Mouse (Mus musculus): ENCODE measurements at regions not wholly inside any gene's neighbourhood (a gene's known extent, or its start where the extent isn't known, plus 50 kb on each side); places are given as distances from the start of the nearest gene placed in this dataset.

DNA sequence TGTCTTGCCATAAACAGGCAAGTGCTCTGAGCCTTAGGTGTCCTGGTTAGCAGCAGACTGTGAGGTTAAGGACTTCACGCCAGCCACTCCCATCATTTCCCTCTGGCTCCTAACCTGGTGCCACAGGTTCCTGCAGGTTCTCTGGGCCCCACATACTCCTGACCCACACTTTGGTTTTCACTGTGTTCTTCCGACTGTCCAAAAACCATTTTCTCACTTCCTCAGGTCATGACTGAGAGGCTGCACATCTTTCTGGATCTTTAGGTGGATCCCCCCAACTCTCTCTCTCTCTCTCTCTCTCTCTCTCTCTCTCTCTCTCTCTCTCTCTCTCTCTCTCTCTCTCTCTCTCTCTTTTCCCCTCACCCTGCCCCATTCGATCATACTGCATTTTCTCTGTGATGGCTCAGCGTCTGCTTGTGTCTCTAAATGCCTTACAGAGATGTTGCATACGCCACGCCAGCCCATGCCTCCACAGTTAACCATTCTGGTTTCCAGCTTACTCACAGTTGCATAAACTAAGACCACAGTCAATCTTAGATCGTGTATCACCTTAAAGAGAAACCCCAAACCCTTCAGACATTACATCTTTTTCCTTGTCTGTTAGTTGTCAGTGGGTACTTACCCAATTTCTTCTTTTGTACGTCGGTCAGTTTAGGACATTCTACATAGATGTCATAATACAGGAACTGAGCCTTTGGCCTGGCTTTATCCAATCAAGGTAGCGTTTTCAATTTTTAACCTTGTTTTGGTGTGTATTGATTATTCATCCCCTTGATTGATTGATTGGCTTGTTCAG lies 112.0 kb upstream of the Zfp217 start:
- DNase-seq (ENCODE audit: low spot score in 2 of 2), result no peak

DNA sequence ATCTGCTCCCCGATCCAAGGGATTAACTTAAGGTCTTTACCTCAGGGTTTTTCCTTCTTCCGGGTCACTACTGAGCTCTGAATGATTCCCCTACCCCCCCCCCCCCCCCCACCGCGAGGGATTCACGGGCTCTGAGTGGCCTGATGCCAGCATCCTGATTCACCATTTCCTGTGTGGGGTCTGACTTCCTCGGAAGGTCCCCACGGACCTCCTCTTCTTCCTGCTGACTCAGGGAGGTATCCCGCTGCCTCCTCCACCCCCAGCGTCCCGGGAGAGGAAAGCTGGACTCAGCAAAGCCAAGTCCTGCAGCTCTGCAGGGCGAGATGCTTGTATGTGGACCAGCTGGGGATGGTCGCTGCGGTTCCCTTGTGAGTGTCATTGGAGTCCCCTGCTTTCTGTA lies 110.5 kb upstream of the Zfp217 start:
- no peak for DNase-seq (ENCODE audit: low spot score in 2 of 2)

DNA sequence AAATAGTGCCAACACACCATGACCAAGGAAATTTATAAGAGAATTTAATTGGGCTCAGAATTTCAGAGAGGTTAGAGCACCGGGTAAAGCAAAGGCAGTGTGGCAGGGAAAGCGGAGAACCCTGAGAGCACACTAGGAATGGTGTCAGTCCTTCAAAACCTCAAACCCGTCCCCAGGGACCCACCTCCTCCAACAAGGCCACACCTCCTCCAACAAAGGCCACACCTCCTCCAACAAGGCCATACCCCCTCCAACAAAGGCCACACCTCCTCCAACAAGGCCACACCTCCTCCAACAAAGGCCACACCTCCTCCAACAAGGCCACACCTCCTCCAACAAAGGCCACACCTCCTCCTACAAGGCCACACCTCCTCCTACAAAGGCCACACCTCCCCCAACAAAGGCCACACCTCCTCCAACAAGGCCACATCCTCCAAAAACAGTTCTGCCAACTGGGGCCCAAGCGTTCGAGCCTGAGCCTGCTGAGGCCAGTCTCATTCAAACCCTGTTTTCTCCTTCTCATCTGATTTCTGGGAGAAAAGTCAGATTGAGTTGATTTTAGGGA lies 109.8 kb upstream of the Zfp217 start:
- DNase-seq (ENCODE audit: low spot score in 2 of 2), result no peak

DNA sequence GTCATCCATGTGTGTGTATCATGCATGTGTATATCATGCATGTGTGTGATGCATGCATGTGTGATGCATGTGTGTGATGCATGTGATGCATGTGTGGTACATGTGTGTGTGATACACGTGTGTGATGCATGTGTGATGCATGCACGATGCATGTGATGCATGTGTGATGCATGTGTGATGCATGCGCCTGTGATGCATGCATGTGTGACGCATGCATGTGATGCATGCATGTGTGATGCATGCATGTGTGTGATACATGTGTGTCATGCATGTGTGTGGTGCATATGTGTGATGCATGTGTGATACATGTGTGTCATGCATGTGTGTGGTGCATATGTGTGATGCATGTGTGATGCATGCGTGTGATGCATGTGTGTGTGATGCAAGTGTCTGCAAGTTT lies 108.1 kb upstream of the Zfp217 start:
- no peak for DNase-seq (ENCODE audit: low spot score in 2 of 2)

DNA sequence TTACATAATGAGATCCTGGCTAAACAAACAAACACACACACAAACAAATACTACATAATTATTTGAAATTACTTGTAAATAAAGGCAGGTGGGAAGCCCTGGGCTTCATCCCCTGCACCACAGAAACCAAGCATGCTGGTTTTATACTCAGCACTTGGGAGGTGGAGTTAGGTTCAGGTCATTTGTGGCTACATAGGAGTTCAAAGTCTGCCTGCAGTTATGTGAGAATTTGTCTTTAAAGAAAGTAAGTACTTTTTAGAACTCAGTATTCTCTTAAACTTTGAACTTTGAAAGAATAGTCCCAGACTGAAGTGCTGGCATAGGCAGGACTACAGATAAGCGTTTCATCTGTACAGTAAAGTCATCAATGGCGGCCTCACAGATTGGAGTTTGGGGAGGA lies 107.6 kb upstream of the Zfp217 start:
- no peak for DNase-seq (ENCODE audit: low spot score in 2 of 2)

DNA sequence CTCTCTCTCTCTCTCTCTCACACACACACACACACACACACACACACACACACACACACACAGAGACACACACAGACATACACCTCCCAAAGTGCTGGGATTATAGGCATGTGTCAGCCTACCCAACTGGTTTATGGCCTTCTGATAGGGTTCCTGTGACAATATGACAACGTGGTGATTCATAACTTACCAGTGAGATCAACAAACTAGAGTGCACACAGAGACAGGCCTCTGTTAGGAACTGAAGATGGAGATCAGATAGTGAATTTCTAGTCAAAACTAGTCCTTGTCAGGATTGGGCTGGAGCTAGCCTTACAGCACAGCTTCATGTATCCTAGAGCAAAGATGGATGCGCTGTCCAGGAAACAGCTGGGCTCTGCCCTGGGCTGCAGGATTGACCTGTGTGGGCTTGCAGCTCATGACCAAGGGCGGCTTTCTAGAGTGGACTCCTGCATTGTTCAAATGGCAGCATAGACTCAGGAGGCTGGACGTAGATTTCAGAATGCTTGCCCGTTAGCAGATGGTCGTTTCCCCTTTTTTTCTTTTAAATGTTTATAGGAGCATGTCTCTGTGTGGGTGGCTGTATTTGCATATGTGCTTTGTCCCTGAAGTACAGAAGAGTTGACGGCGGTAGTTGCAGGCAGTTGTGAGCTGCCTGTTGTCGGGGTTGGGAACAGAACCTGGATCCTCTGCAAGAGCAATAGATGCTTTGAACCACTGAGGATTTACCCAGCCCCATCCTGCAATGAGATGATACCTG lies 106.0 kb upstream of the Zfp217 start:
- DNase-seq (ENCODE audit: low spot score in 2 of 2), result no peak

DNA sequence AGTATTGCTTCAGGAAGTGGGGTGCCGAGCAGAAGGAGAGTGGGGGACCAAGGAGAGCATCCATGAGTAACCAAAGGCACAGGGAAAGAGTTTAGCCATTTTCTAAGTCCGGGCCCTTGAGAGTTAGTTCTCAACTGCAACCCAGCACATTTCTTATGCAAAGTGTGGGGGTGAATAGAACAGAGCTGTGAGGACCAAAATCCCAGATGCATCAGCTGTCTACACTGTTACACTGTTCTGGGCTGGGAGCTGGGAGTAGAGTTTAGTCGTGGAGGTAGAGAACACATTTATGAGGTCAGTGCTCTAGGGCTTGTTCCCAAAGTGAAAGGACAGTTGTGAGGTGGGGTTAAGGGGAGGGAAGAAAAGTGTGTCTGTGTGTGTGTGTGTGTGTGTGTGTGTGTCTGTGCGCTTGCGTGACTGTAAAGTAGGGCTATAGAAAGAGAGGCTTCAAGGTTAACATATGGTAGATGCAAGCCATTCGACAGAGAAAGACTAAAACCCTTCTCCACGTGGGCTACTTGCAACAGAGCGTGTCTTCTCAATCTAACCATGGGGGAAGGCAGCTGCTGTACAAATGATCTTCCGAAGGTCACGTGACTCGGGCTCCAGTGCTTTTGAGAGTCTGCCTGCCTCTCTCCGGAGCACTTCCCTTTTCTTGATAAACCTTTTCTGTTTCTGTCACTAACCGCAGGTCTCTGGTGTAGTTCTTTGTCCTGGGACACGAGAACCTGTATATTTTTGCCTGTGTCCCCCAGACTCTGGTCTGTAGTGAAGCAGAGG lies 104.5 kb upstream of the Zfp217 start:
- DNase-seq (ENCODE audit: low spot score in 2 of 2), result no peak

DNA sequence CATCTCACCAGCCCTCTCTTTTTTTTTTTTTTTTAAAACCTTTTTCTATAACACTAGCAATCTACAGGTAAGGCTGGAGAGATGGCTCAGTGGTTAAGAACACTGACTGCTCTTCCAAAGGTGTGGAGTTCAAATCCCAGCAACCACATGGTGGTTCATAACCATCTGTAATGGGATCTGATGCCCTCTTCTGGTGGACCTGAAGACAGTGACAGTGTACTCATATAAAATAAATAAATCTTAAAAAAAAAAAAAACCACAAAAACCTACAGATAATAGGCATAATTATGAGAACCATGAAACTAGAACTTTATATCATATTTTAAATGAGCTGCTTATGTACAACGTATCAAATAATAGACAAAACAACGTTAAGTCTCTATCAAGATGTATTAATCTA lies 102.8 kb upstream of the Zfp217 start:
- no peak for DNase-seq (ENCODE audit: low spot score in 2 of 2)

DNA sequence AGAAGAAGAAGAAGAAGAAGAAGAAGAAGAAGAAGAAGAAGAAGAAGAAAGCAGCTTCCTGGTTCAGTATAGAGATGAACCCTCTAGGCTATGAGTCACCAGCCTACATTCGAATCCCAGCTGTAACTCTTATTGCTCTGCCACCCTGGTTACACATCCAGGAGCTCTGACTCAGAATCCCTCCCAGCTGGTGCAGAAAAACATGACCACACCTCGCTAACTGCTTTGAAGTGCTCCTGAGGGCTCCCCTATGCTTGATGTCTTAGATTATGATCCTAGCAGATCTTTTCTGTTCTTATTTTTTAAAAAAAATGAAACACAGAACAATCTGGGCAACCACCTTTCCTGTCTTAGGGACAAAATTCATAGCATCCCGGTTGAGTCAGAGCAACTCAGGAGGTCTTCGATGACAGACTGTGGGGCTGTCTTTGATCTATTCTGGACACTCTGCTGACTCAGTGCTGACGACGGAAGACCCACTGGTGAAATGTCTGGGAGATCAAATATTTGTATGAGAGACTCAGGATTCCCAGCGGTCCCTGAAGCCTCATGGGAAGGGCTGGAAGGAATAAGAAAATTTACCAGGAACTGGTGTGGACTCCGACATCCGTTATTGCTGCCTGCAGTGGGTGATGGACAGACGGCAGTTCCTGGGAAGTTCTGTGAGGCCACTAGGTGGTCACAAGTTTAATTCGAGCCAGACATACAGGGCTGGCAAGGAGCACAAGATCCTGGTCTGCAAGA lies 100.0 kb upstream of the Zfp217 start:
- DNase-seq (ENCODE audit: low spot score in 2 of 2), result no peak

DNA sequence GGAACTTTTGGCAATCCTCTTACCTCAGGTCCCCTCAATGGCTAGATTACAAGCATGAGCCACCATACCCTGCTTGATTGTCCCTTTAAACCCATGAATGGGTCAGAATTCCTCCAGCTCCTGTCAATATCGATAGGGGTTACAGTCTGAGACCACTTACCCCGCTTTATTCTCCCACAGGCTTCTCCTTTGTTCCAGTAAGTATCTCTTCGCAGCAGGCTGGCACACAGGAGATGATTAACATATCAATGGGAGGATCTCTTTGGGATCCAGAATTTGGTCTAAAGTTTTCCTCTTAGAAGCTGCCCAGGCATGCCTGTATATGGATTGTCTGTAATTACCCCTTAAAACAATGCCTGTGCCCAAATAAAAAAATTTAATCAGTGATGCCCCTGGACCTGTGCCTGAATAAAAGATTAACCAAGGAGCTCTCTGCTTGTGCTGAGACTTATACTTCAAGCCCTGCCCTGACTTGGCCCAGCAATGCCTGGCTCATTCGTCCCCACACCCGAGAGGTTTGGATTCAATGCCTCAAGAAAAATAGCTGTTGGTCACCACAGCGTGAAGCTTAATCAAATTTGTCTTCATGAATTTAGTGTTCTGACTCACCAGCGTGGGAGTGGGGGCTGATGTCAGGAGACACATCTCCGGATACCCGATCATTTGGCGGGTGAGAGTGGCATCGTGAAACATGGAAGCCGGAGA lies 97.9 kb upstream of the Zfp217 start:
- DNase-seq (ENCODE audit: low spot score in 2 of 2), result no peak

DNA sequence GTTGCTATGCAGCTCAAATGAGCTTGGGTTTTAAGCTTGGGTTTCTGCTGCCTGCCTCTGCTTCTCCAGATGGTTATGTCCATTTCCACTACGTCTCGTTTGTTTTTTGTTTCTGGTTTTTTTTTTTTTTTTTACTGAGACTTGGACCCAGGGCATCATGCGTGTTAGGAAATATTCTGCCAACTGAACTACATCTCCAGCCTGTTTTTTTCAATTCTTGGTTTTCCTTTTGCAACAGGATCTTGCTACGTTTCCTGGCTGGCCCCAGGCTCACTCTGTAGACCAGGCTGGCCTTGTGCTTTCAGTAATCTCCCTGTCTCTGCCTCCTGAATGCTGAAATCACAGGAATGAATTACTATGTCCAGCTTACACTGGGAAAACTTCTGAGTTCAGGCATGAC lies 96.2 kb upstream of the Zfp217 start:
- no peak for DNase-seq (ENCODE audit: low spot score in 2 of 2)

DNA sequence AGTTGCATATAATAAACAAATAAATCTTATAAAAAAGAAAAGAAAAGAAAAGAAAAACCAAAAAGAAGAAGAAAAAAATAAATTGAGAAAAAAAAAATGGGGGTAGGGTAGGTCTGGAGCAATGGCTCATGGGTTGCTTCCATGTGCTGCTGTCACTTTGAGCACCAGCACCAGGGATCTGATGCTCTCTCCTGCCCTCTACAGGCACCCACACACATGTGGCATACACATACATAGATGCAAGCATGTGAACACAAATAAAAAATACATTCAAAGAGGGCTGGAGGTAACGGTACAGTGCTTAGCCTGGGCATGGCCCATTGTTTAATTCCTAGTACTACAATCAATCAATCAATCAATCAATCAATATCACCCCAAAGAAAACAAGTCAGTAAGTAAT lies 90.1 kb upstream of the Zfp217 start:
- no peak for DNase-seq (ENCODE audit: low spot score in 2 of 2)

DNA sequence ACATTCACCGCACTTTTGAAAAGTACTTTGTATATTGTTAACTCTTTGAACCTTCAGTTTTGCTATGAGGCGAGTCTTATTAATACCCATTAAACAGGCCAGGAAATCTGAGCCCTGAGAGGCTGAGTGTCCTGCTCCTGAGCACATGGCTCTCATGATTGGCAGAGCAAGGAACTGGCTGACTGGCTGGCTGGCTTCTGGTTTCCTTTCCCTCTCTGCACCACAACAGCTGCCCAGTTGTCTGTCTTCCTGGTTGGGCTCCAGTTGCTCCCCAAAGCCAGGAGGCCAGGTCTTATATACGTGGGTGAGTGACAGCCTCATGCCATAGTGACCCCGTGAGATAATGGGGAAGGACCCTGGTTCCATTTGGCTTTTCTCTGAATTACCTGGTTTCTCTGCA lies 85.5 kb upstream of the Zfp217 start:
- DNase-seq (ENCODE audit: low spot score in 2 of 2), result no peak

DNA sequence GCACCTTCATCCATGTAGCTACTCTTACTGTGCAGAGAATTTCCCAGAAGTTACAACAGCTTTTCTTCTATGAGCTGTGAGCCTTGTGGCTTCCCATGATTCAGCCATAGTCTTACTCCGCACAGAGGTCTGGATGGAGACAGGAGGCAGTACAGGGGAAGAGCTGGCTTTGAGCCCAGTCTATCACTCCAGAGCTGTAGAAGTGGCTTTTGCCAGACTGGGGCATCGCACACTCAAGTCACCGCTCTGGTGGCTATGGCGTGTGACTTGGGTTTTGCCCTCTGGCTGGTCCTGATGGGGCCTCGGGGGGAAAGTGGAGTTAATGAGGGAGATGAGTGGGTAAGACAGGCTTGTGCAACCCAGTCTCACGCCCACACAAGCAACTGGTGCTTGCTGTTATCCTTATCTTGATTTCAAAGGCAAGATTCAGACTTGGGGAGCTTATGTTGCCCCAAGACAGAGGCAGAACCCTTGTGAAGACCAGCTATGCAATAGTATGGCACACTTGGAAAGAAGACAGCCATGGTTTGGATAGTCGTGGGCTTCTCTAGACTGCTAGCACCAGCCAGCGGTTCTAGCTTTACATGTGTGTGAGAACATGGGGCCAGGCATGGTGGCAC lies 81.7 kb upstream of the Zfp217 start:
- DNase-seq (ENCODE audit: low spot score in 2 of 2), result no peak

DNA sequence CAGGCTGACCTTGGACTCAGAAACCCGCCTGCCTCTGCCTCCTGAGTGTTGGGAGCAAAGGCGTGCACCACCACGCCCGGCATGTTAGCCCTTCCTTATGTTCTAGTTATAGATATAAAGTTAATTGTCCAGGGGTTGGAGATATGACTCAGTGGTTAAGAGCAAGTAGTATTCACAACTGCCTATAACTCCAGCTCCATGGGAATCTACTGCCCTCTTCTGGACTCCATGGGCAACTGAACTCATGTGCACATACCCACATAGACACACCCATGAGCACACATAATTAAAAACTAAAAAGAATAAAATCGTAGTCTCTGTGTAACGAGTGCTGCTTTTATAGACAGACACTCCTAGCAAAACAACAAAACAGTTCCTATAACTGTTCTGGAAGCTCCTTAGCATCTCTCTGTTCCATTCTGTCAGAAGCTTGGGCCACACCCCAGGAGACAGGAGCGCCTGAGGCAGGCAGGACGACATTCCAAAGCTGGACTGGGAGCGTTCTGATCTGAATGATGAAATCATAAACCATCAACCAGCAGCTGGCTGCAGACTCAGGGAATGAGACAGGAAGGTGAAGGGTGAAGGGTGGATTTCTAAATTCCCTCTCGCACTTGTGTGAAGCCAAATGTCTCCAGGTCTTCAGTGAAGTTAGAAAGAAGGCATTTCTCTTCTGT lies 80.6 kb upstream of the Zfp217 start:
- no peak for DNase-seq (ENCODE audit: low spot score in 2 of 2)

DNA sequence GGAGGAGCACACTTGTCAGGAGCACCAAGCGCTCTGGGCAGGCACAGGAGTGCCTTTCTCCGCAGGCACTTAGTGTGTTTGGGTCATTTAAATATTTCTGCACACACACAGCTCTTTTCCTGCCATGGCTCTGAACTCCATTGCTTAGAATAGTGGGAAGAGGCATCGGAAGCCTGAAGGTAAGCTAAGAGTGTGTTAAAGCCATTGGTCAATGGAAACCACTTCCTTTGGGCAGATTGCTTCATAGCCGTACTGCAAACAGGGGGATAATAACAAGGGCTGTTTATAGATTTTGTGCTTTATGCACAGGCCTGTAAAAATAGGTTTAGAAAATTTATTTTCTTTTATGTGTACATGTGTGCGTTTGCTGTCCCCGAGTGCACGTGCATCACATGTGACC lies 76.0 kb upstream of the Zfp217 start:
- no peak for DNase-seq (ENCODE audit: low spot score in 2 of 2)

DNA sequence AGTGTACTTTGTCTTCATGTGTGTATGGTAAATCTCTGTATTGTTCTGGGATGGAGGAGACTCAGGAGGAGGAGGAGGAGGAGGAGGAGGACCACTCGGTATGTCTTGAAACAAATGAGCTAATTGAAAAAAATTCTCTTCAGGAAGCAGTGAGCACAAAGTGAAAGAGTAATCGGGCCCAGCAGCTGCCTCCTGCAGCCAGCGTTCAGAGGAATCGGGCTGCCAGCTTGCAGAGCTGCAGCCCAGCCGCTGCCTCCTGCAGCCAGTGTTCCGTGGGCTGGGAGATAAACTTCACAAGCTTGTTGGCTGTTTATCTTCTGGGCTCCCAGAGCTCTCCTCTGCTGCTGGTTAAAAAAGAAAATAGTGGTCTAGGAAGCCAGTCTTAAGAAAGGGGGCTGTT lies 74.9 kb upstream of the Zfp217 start:
- no peak for DNase-seq (ENCODE audit: low spot score in 2 of 2)

DNA sequence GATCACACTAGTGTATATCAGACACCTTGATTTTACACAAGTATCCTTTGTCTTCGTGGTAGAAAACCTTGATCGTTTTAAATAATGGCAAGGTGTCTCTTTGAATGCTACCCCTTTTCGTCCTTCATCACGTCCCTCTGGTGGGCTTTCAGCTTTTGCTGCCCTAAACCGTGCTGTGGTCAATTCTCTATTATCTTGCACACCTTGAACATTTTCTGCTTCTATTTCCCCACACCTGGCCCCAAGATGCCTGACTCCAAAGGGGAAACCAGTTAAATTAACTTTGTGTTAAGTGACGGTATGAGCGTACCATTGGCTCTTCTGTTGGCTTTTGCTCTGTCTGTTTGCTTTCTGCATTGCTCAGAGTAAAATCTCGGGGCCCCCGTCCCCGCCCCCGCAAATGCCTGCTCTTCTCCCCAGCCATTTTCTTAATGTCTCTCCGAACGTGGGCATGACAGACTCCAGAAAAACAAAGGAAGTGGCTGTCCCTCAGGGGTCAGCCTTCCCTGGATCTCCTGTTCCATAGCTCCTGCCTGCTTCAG lies 74.2 kb upstream of the Zfp217 start:
- DNase-seq (ENCODE audit: low spot score in 2 of 2), result no peak

DNA sequence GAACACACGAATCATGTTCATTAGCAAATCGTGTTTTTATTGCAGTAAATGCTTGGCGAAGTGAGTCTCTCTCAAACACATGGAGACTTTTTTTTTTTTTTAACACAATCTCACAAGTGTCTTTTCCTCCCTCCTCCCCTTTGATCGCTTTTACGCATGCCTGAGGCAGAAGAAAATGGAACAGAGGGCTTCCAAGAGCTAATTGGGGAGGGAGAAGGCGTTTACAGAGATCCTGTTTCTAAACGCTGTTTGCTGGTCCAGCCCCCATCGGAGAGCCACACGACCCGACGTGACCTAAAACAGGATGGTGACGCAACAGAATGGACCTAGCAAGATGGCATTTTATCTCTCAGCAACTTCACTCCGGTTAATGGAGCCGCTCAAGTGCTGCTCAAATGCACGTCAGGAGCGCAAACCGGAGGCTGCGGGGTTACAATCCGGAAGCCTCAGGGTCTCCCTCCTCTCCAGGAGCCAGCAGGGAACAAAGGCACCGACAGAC lies 73.0 kb upstream of the Zfp217 start:
- peak; percentile 46 to 58 for DNase-seq (ENCODE audit: low spot score in 2 of 2)

Data from layer of hippocampus, postnatal 10 days (tissue).